Mouse (Mus musculus): Measurements from ENCODE around the gene Kat6b. TPM values are rescaled to one million over a fixed set of nuclear protein-coding genes. Genes with fewer than 3 reads are reported as not detected.

Kat6b gene
- total RNA-seq, 2 experiments from 2014 or later = 42.5 to 47.8 TPM

DNA sequence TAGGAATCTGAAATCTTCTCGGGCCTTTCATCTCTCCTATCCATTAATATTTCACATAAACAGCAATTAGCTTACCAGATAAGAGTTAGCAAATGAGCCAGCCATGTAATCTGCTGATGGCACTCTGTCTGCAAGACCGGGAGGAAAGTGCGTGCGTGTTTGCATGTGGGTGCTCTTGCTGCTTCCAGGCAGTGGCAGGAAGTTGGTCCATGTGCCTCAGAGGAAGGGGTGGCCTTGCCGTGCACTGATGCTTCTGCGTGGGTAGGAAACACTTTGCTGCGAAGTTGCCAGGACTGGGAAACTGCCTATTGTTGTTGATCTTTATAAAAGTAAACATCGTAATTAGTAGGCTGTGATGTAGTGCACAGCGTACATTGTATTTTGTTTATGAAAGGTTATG is 42.0 kb downstream of the Kat6b start:
- DNase-seq = peak; percentile 26 to 34

GRCm38 (mm10) chr14:21523851-21524441 is 42.7 kb downstream of the Kat6b start:
- DNase-seq = peak; percentile 18 to 47

GRCm38 (mm10) chr14:21525674-21526073 is 44.4 kb downstream of the Kat6b start:
- DNase-seq = no peak

GRCm38 (mm10) chr14:21533566-21533965 is 52.3 kb downstream of the Kat6b start:
- DNase-seq = no peak

- DNase-seq = no peak
These were observed 52.8 kb downstream of the Kat6b start for GRCm38 (mm10) chr14:21534066-21534465.

GRCm38 (mm10) chr14:21534542-21535272 is 53.5 kb downstream of the Kat6b start:
- DNase-seq = no peak

DNA sequence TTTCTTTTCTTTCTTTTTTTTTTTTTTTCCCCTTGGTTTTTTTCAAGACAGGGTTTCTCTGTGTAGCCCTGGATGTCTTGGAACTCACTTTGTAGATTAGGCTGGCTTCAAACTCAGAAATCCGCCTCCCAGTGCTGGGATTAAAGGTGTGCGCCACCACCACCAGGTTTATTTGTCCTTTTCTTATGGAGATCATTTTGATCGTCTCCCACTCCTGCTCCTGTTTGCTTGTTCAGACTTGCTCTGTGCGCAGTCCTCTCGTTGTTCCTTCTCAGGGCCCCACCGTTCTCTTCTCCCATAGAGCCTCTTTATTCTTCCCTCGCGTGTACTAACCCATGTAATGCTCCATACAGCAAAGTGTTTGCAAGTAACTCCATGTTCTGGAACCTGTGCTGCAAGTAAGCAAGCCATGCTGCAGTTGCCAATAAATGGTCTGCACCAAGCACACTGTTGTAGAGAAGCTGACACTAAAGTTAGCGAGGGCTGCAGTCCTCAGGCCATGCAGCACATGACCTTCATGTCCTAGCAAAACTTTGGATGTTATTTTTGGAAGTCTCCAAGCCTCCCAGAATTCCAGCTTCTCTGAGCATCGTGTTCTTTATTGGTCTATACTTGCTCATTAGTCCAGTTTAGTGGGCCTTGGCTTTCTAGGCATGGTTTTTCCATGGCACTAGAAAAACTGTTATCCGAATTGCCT is 55.4 kb downstream of the Kat6b start:
- no peak for DNase-seq

- DNase-seq = no peak
These were observed 56.6 kb downstream of the Kat6b start for GRCm38 (mm10) chr14:21537838-21538237.

DNA sequence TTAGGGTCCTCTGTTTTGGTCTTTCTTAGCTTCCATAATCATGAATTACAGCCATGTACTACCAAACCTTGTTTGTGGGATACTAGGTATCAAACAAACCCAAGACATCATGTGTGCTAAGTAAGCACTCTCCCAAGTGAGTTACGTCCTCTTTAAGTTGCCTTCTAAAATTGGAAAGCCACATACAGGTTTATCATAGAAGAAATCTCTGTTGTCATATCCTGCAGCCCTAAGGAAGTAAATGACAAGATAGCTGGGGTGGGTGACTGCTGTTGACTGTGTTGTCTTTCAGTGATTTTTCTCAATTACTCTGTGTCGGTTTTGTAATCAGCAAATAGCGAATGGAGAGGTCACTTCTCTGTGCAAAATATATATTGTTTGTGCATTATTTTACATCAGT is 58.5 kb downstream of the Kat6b start:
- no peak for DNase-seq

DNA sequence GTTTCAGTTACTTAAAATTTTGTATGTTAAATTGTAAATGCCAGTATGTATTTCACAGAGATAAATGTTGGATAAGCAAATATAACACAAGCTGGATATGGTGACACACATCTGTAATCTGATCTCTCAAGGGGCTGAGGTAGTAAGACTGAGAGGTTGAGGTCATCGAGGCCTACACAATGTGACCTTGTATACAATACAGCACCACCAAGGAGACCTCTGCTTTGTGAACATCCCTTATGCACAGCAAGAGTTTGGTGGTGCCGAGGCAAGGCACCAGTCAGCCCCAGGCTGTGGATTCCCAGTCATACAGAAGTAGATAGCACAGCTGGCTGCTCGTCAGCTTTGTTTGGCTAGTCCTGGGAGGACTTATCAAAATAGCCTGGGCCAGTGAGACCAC is 59.1 kb downstream of the Kat6b start:
- no peak for DNase-seq

- no peak for DNase-seq
These were observed 64.3 kb downstream of the Kat6b start for GRCm38 (mm10) chr14:21545529-21545928.

DNA sequence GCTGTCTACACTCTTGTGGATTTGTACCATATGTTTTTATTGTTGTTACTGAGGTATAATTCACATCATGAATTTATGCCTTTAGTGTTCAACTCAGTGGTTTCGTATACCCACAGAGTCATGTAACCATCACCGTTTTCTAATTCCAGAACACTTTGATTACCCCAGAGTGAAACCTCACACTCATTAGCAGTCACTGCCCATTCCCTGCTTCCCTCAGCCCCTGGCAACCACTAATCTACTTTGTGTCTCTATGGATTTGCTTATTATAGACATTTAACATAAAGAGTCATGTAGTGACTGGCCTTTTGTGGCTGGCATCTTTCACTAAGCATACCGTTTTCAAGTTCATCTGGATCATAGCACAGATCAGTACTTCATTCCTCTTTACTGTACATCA is 65.1 kb downstream of the Kat6b start:
- DNase-seq = no peak

DNA sequence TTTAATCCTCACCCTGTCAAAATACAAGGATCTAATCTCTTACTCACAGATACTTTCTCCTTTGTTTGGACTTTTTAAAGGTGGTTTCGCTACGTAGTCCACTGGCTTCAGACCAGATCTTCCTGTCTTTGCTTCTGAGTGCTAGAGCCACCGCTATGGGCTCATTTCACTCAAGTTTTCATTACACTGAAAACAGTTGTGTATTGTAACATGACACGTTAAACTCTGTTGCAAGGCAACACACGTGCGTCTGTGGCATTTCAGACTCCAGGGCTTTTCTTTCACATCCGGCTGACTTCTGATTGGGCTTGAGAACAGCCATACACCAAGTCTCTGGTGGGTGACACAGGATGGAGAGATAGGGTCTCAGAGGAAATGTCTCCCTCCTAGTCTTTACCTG is 66.1 kb downstream of the Kat6b start:
- no peak for DNase-seq

DNA sequence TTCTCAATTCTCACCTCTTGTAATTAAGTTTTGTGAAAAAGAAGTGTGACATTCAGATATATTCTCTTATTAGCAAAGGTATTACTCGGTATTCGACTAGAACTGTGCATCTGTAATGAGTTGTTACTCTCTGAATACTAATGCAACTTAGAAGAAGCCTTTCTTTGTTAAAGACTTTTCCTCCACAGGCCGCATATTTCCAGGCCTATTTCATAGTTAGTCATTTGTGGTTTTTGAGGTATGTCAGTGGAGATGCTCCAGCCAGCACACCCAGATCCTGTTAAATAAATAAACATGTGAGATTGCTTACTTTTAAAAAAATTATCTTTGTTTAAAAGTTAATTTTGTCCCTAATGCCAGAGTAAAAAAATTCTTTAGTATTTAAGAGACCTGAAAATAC is 66.7 kb downstream of the Kat6b start:
- no peak for DNase-seq

GRCm38 (mm10) chr14:21548952-21549607 is 67.8 kb downstream of the Kat6b start:
- DNase-seq = no peak

- no peak for DNase-seq
These were observed 68.4 kb downstream of the Kat6b start for GRCm38 (mm10) chr14:21549608-21550115.

DNA sequence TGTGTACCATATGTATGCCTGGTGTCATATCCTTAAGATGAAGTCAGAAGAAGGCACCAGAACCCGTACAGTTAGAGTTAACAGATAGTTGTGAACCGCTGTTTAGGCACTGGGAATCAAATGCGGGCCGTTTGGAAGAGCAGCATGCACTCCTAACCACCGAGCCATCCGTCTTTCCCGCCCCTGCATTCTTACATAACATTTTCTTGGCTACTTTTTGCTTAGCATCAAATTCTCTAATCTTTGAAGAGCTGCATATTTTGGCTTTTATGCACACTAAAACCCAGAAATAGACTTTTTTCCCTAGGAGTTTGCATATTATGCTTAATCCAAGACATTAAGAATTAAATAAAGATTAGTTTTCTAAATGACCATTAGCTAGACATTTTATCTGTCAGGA is 69.3 kb downstream of the Kat6b start:
- DNase-seq = no peak

- no peak for DNase-seq
These were observed 70.4 kb downstream of the Kat6b start for GRCm38 (mm10) chr14:21551655-21552054.

- no peak for DNase-seq
These were observed 71.7 kb downstream of the Kat6b start for GRCm38 (mm10) chr14:21552958-21553357.

GRCm38 (mm10) chr14:21554046-21554445 is 72.8 kb downstream of the Kat6b start:
- no peak for DNase-seq

DNA sequence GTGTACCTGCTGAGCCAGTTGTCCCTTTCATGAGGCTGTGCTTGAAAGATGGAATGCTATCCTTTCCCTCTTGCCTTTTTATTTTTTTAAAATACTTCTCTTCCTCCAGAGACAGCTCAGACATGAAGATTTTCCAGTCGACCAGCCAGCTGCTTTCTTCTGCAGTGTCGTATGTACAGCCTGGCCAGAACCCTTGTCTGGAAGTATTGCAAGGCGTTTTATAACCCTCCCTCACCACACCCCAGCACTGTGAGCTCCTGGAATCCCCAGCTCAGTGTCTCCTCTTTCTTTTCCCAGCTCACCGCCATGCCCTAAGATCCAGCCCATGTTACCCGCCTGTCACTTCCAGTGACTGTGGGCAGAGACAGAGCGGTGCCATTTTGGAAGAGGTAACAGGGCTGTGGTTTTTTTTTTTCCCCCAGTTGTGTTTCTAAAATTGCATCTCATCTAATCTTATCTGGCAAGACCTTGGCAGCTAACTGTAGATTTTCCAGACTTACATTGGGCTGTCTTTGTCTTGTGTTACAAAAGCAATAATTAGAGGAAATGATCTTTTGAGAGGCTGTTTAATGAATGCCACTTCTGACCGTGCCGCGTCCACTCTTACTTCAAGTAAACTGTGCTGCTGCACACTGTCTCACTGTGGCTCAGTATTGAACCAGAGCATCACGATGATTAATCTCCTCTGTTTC is 77.4 kb downstream of the Kat6b start:
- DNase-seq = no peak

DNA sequence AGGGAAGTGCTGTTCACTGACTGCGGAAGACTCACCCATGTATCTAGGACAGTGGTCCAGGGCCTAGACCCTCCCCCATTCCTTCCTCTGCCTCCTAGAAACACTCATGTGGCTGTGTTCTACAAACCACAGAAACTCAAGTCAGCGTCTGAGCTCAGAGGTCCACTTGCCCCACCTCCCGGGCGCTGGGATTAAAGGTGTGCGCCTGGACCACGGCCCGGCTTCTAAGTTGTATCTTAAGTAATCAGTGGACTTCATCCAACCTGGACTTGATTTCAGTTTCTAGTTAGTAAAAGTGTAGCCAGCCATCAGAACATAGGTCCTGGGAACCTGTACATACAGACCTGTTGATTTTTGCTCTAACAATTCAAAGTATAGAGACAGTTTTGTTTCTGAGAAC is 78.2 kb downstream of the Kat6b start:
- DNase-seq = no peak
